Mouse (Mus musculus) left cerebral cortex, postnatal 25 days (tissue): ENCODE results near the gene Knstrn. TPM values are rescaled to one million over a fixed set of nuclear protein-coding genes. Genes with fewer than 3 reads are reported as not detected.

Experiments used
- DNase-seq, 2 experiments: peaks; one replicate each; pipeline ENCODE4 v3.0.0; 2022; ENCODE audit warnings: low spot score in 2 of 2, mixed read lengths in 1 of 2
- intact Hi-C: fragments of 180-260 bp; cut with DNase I; formaldehyde crosslinking; loops from one replicate; pipeline ENCODE4 v1.15.1; 2025
- total RNA-seq, 2 experiments: library from RNA; stranded (reverse); gene quantifications; 2 replicates each; pipeline ENCODE4 v1.2.3; 2021

Gene Knstrn
- total RNA-seq, 2 experiments from 2014 or later = 0.94 to 2.2 TPM

GRCm38 (mm10) chr2:118896914-118897291 is 83.1 kb downstream of the Knstrn start:
- no peak for DNase-seq
- intact Hi-C loops = loop anchor here (2.0 kb wide), 1 partner anchor 78 kb away; no protein-coding TSS in a partner anchor

GRCm38 (mm10) chr2:118897392-118897791 is 83.6 kb downstream of the Knstrn start:
- intact Hi-C loops = loop anchor here (2.0 kb wide), 1 partner anchor 77 kb away; no protein-coding TSS in a partner anchor
- no peak for DNase-seq

- DNase-seq = no peak
- intact Hi-C loops = loop anchor here (2.0 kb wide), 1 partner anchor 77 kb away; no protein-coding TSS in a partner anchor
These were observed 84.0 kb downstream of the Knstrn start for GRCm38 (mm10) chr2:118897808-118898207.

- intact Hi-C loops = no loop called here
- DNase-seq = no peak
These were observed 85.0 kb downstream of the Knstrn start for GRCm38 (mm10) chr2:118898771-118899170.

- DNase-seq = no peak
- intact Hi-C loops = no loop called here
These were observed 85.5 kb downstream of the Knstrn start for GRCm38 (mm10) chr2:118899306-118899705.

- intact Hi-C loops = no loop called here
- peak; percentile 35 to 63 for DNase-seq
These were observed 86.4 kb downstream of the Knstrn start, which contains the start of gene Bahd1 for GRCm38 (mm10) chr2:118899981-118900825. TSS of gene Bahd1 (plus strand) at chr2:118900377.

- intact Hi-C loops = no loop called here
- DNase-seq = peak in 1 of 2 experiments; percentile 16
These were observed 87.0 kb downstream of the Knstrn start for GRCm38 (mm10) chr2:118900826-118901140.

GRCm38 (mm10) chr2:118901175-118902031 is 87.6 kb downstream of the Knstrn start:
- peak; percentile 98 for DNase-seq
- intact Hi-C loops = loop anchor here (2.0 kb wide), 1 partner anchor 75 kb away; no protein-coding TSS in a partner anchor

- intact Hi-C loops = loop anchor here (2.0 kb wide), 1 partner anchor 74 kb away; no protein-coding TSS in a partner anchor
- DNase-seq = peak; percentile 11 to 15
These were observed 88.5 kb downstream of the Knstrn start for GRCm38 (mm10) chr2:118902051-118903025.

GRCm38 (mm10) chr2:118903333-118903741 is 89.5 kb downstream of the Knstrn start:
- intact Hi-C loops = loop anchor here (2.0 kb wide), 1 partner anchor 73 kb away; no protein-coding TSS in a partner anchor
- DNase-seq = peak in 1 of 2 experiments; percentile 9

Other genes starting within 250 kb of the Knstrn start
- 1 to 10 TPM; 1.1 to 1.2 TPM for gene Bub1b, start 215.8 kb upstream of the Knstrn start, total RNA-seq
- gene Pak6, start 150.7 kb upstream of the Knstrn start, total RNA-seq = 100 to 1,000 TPM in 1 of 2 experiments, 10 to 100 TPM in 1; 92.1 to 103 TPM
- 10 to 100 TPM; 22.4 to 34.4 TPM for gene Ankrd63, start 110.0 kb upstream of the Knstrn start, total RNA-seq
- gene Plcb2, start 85.6 kb upstream of the Knstrn start, total RNA-seq = 1 to 10 TPM; 2.1 to 2.6 TPM
- gene Inafm2, start 68.2 kb upstream of the Knstrn start, total RNA-seq = 10 to 100 TPM; 38.3 to 39.7 TPM
- gene Ccdc9b, start 51.3 kb upstream of the Knstrn start, total RNA-seq = 1 to 10 TPM; 3.7 to 3.8 TPM
- gene Phgr1, start 41.2 kb upstream of the Knstrn start, total RNA-seq = not detected
- gene Disp2, start 34.3 kb upstream of the Knstrn start, total RNA-seq = 100 to 1,000 TPM; 186 to 188 TPM
- 10 to 100 TPM; 57.3 to 70.7 TPM for gene Ivd, start 48.0 kb downstream of the Knstrn start, total RNA-seq
- 10 to 100 TPM; 38.8 to 41.9 TPM for gene Bahd1, start 86.4 kb downstream of the Knstrn start, total RNA-seq
- 1 to 10 TPM; 2.3 to 2.5 TPM for gene Chst14, start 112.5 kb downstream of the Knstrn start, total RNA-seq
- 10 to 100 TPM; 50.5 to 51.0 TPM for gene Ccdc32, start 215.4 kb downstream of the Knstrn start, total RNA-seq
- gene Rpusd2, start 220.8 kb downstream of the Knstrn start, total RNA-seq = 1 to 10 TPM; 7.6 to 7.7 TPM
- under 1 TPM; 0.23 to 0.43 TPM for gene Knl1, start 233.1 kb downstream of the Knstrn start, total RNA-seq